ENCODE assay signal across 8 mouse cellular contexts in genomic region chr10:120938077-120938903, GRCm38 (mm10). TPM values are rescaled to one million over a fixed set of nuclear protein-coding genes. Genes with fewer than 3 reads are reported as not detected.
DNase-seq lines count a peak whose midpoint lies in the region; ATAC-seq and TF ChIP-seq lines count a peak whose summit lies in the region.

No protein-coding gene starts in this region.

- H3K4me1 ChIP-seq in bone marrow macrophage, adult 2 months (ENCODE audit: control insufficient read depth, insufficient read depth, low read length) = no peaks in the 10 kb centered on the region
- H3K4me1 ChIP-seq in hindbrain, embryonic 15.5 days (replicated peaks) = no peaks in the 10 kb centered on the region

- peak; percentile 27 for DNase-seq in urinary bladder, postnatal 25 days (ENCODE audit: low spot score)
- DNase-seq in urinary bladder, postnatal 10 days (ENCODE audit: low spot score) = no peak
- DNase-seq in left cerebral cortex, postnatal 25 days (ENCODE audit: low spot score in 2 of 2) = peak; percentile 57 to 74
- peak; percentile 55 for DNase-seq in naive thymus-derived CD4-positive, alpha-beta T cell, adult 2 months (ENCODE audit: low read depth)
- DNase-seq in ovary, postnatal 14 days (ENCODE audit: low spot score) = no peak

- ATAC-seq in erythroblast, adult 5-6 weeks (replicated peaks; ENCODE audit: low FRiP score, poor library complexity, severe bottlenecking) = peak; percentile 81
- ATAC-seq in hindbrain, embryonic 15.5 days (ENCODE audit: low FRiP score, low read depth) = 0 out of 2 replicates have a peak, but pooled peaks have one; percentile 51

- no peak overlapping the region for H3K9ac ChIP-seq in hindbrain, embryonic 15.5 days

- H3K4me2 ChIP-seq in hindbrain, embryonic 15.5 days = no peak overlapping the region

- TF ChIP-seq CTCF in bone marrow macrophage, adult 2 months (IDR thresholded peaks at IDR 0.05; ENCODE audit: low read depth, low read length) = 0 out of 2 replicates have a peak, but pooled peaks have one; percentile 9

- no peak overlapping the region for H3K27ac ChIP-seq in bone marrow macrophage, adult 2 months (ENCODE audit: insufficient read depth, low read depth, low read length)
- no peak overlapping the region for H3K27ac ChIP-seq in hindbrain, embryonic 15.5 days (replicated peaks)

- intact Hi-C loops in left cerebral cortex, postnatal 25 days (cut with DNase I) = loop anchor here (1.0 to 2.0 kb wide), 3 partner anchors 41 to 318 kb away; partner anchors contain the start of genes Lemd3 and Wif1

- H3K27me3 ChIP-seq in hindbrain, embryonic 15.5 days = no peaks in the 10 kb centered on the region

- H3K4me3 ChIP-seq in bone marrow macrophage, adult 2 months (ENCODE audit: insufficient read depth, low read length) = no peak overlapping the region
- H3K4me3 ChIP-seq in hindbrain, embryonic 15.5 days = no peak overlapping the region

- TF ChIP-seq POLR2A in bone marrow macrophage, adult 2 months (IDR thresholded peaks at IDR 0.05; ENCODE audit: borderline replicate concordance, low read depth, low read length) = no peak

- no peaks in the 10 kb centered on the region for H3K9me3 ChIP-seq in hindbrain, embryonic 15.5 days

- H3K36me3 ChIP-seq in hindbrain, embryonic 15.5 days = no peaks in the 10 kb centered on the region

- 52% methylated on average over 19 of the region's 19 CpGs for WGBS in hindbrain, embryonic 15.5 days

RNA-seq across cellular contexts. Expression of gene Msrb3, which starts 39.4 kb away (rescaled TPM):
- 0.52 and 0.76 TPM in 2 replicates for polyA plus RNA-seq in bone marrow macrophage, adult 2 months (2012; ENCODE audit: insufficient read depth, insufficient read length, missing spikeins)
- not detected in 2 replicates for total RNA-seq in erythroblast, adult 5-6 weeks (2015; ENCODE audit: low replicate concordance)
- 0.09 and 1.3 TPM in 2 replicates for total RNA-seq in erythroblast, adult 5-6 weeks (2017; ENCODE audit: low replicate concordance)
- 1.5 and 2.0 TPM in 2 replicates for polyA plus RNA-seq in hindbrain, embryonic 15.5 days (2015; fragmentation: Nextera tagmentation; extraction: Ambion mirVana)
- 1 to 10 TPM; 5.7 to 6.0 TPM for total RNA-seq in left cerebral cortex, postnatal 25 days (2021)

RNA-seq across cellular contexts. Expression of gene Lemd3, which starts 40.8 kb away (rescaled TPM):
- polyA plus RNA-seq in bone marrow macrophage, adult 2 months (2012; ENCODE audit: insufficient read depth, insufficient read length, missing spikeins) = 10.8 and 11.0 TPM in 2 replicates
- total RNA-seq in erythroblast, adult 5-6 weeks (2015; ENCODE audit: low replicate concordance) = 5.4 and 5.6 TPM in 2 replicates
- total RNA-seq in erythroblast, adult 5-6 weeks (2017; ENCODE audit: low replicate concordance) = 6.1 and 8.5 TPM in 2 replicates
- 3.1 and 3.3 TPM in 2 replicates for polyA plus RNA-seq in hindbrain, embryonic 15.5 days (2015; fragmentation: Nextera tagmentation; extraction: Ambion mirVana)
- 10 to 100 TPM; 35.0 to 37.6 TPM for total RNA-seq in left cerebral cortex, postnatal 25 days (2021)

Comparison
In these comparisons a context has a peak if more than half of its experiments do, and no peak if none do; other contexts are left out.
1. DNase-seq: peak in urinary bladder, postnatal 25 days (single experiment), left cerebral cortex, postnatal 25 days (2 of 2) and naive thymus-derived CD4-positive, alpha-beta T cell, adult 2 months (single experiment); none in urinary bladder, postnatal 10 days (single experiment) and ovary, postnatal 14 days (single experiment).